7 mouse cellular contexts compared by ENCODE assay signal in the genomic region with DNA sequence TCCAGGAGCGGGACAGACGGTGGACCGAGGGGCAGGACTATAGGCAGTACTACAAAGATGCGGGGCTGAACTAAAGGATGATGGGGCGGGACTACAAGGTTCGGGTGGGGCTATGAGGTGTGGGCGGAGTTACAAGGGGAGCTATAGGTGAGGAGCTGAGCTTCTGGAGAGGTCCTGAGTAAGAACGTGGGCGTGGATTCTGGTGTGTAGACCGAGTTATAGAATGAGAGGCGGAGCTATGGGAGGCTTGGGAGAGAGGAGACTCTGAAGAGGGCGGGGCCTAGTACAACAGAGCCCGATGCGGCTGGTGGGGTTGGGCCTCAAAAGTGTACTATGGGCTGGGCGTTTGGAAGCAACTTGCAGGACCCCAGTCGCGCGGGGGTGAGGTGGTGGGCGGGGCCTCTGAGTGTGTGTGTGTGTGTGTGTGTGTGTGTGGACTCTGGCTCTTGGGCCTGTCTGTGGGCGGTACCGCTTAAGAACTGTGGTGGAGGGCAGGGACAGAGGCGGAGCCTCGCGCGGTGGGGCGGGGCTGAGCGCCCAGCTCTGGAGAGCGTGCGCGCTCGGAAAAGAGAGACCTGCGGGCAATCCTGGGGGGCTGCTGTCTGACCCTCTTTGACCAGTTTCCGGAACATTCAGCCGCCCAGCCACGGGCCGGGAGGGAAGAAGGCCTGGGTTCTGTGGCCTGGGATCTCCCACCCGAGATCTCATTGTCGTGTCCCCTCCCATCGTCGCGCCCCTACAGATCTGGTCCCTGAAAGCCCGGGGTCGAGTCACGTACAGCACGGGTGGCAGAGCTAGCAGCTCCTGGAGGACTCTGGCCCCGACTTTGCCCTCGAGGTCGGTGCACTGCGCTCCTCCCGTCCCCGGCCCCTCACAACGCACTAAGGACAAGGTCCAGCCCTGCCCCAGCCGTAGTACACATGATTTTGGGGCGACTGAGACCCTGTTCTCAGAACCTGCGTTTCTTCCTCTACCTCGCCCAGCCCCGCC. TPM values are rescaled to one million over a fixed set of nuclear protein-coding genes. Genes with fewer than 3 reads are reported as not detected.
DNase-seq lines count a peak whose midpoint lies in the region; ATAC-seq lines count a peak whose summit lies in the region.

No protein-coding gene starts in this region.

- peak; percentile 93 to 98 for DNase-seq in adrenal gland, adult (ENCODE audit: inconsistent age in 2 of 2, low spot score in 1 of 2)
- DNase-seq in embryo, embryonic 10 days (ENCODE audit: low spot score), result peak; percentile 95
- DNase-seq in gastrocnemius, postnatal 10 days, result peak; percentile 78
- DNase-seq in left cerebral cortex, postnatal 10 days (ENCODE audit: extremely low spot score in 1 of 2, low spot score in 2 of 2), result peak; percentile 90 to 93
- DNase-seq in right cerebral cortex, postnatal 36 days (ENCODE audit: low spot score in 2 of 2), result peak; percentile 87 to 92

- peak; percentile 59 for ATAC-seq in inflammation-experienced regulatory T-cells, adult 6 months
- peak; percentile 79 for ATAC-seq in megakaryocyte-erythroid progenitor cell, adult 5-6 weeks (replicated peaks; ENCODE audit: low FRiP score, low TSS enrichment, poor library complexity, severe bottlenecking)

- intact Hi-C loops in left cerebral cortex, postnatal 10 days (cut with DNase I), result no loop called here

RNA-seq across cellular contexts. Expression of gene Mast3, which starts 7.5 kb away (rescaled TPM):
- 1 to 10 TPM; 7.2 to 8.9 TPM for total RNA-seq in gastrocnemius, postnatal 10 days (2021)
- 10 to 100 TPM; 14.8 to 20.5 (median 18.4) TPM for polyA plus RNA-seq in inflammation-experienced regulatory T-cells, adult 6 months (2017; shearing (Covaris generic))
- 100 to 1,000 TPM; 115 to 117 TPM for total RNA-seq in left cerebral cortex, postnatal 10 days (2021)
- 44.0 and 54.3 TPM in 2 replicates for total RNA-seq in megakaryocyte-erythroid progenitor cell, adult 5-6 weeks (2014; fragmentation: Nextera tagmentation)
- 6.2 and 7.3 TPM in 2 replicates for total RNA-seq in megakaryocyte-erythroid progenitor cell, adult 5-6 weeks (2017)

RNA-seq across cellular contexts. Expression of gene Il12rb1, which starts 10.9 kb away (rescaled TPM):
- total RNA-seq in gastrocnemius, postnatal 10 days (2021), result under 1 TPM; 0.16 to 0.23 TPM
- polyA plus RNA-seq in inflammation-experienced regulatory T-cells, adult 6 months (2017; shearing (Covaris generic)), result 10 to 100 TPM; 13.8 to 38.5 (median 18.3) TPM
- total RNA-seq in left cerebral cortex, postnatal 10 days (2021), result under 1 TPM; 0.13 to 0.28 TPM
- total RNA-seq in megakaryocyte-erythroid progenitor cell, adult 5-6 weeks (2014; fragmentation: Nextera tagmentation), result 0.31 and 0.79 TPM in 2 replicates
- total RNA-seq in megakaryocyte-erythroid progenitor cell, adult 5-6 weeks (2017), result 1.6 and 2.0 TPM in 2 replicates

RNA-seq across cellular contexts. Expression of gene Pik3r2, which starts 20.9 kb away (rescaled TPM):
- total RNA-seq in gastrocnemius, postnatal 10 days (2021), result 10 to 100 TPM; 39.4 to 47.2 TPM
- polyA plus RNA-seq in inflammation-experienced regulatory T-cells, adult 6 months (2017; shearing (Covaris generic)), result 1 to 10 TPM; 2.6 to 5.4 (median 5.4) TPM
- total RNA-seq in left cerebral cortex, postnatal 10 days (2021), result 100 to 1,000 TPM; 173 TPM
- total RNA-seq in megakaryocyte-erythroid progenitor cell, adult 5-6 weeks (2014; fragmentation: Nextera tagmentation), result 30.7 and 51.4 TPM in 2 replicates
- total RNA-seq in megakaryocyte-erythroid progenitor cell, adult 5-6 weeks (2017), result 29.2 and 33.9 TPM in 2 replicates

RNA-seq across cellular contexts. Expression of gene Mpv17l2, which starts 36.6 kb away (rescaled TPM):
- total RNA-seq in gastrocnemius, postnatal 10 days (2021), result 10 to 100 TPM; 30.1 to 31.4 TPM
- polyA plus RNA-seq in inflammation-experienced regulatory T-cells, adult 6 months (2017; shearing (Covaris generic)), result 10 to 100 TPM; 35.5 to 46.1 (median 42.5) TPM
- total RNA-seq in left cerebral cortex, postnatal 10 days (2021), result 10 to 100 TPM; 35.8 to 37.1 TPM
- total RNA-seq in megakaryocyte-erythroid progenitor cell, adult 5-6 weeks (2014; fragmentation: Nextera tagmentation), result 58.3 and 111 TPM in 2 replicates
- total RNA-seq in megakaryocyte-erythroid progenitor cell, adult 5-6 weeks (2017), result 4.3 and 17.6 TPM in 2 replicates

RNA-seq across cellular contexts. Expression of gene Arrdc2, which starts 42.1 kb away (rescaled TPM):
- total RNA-seq in gastrocnemius, postnatal 10 days (2021), result 10 to 100 TPM in 1 of 2 experiments, 1 to 10 TPM in 1; 4.3 to 27.1 TPM
- 1 to 10 TPM; 1.9 to 7.8 (median 3.7) TPM for polyA plus RNA-seq in inflammation-experienced regulatory T-cells, adult 6 months (2017; shearing (Covaris generic))
- 10 to 100 TPM; 12.9 to 21.2 TPM for total RNA-seq in left cerebral cortex, postnatal 10 days (2021)
- 27.6 and 29.1 TPM in 2 replicates for total RNA-seq in megakaryocyte-erythroid progenitor cell, adult 5-6 weeks (2014; fragmentation: Nextera tagmentation)
- 8.0 and 11.8 TPM in 2 replicates for total RNA-seq in megakaryocyte-erythroid progenitor cell, adult 5-6 weeks (2017)

Comparison
In these comparisons a context has a peak if more than half of its experiments do, and no peak if none do; other contexts are left out.
1. Peak in every context shown above with its lines: DNase-seq and ATAC-seq.